Mouse (Mus musculus): Measurements from ENCODE around the gene Cog3. TPM values are rescaled to one million over a fixed set of nuclear protein-coding genes. Genes with fewer than 3 reads are reported as not detected.
"Not testable (repeated sequence)": the region's sequence is repeated elsewhere in the genome, so short reads cannot be mapped to it uniquely, and the experiment has no call there.

Cog3 gene
- total RNA-seq (2014; fragmentation: Nextera tagmentation) (17.4 and 21.1 TPM in 2 replicates), total RNA-seq (2017) (26.1 and 30.3 TPM in 2 replicates)

GRCm38 (mm10) chr14:75753991-75754817, at the start of gene Cog3:
TSS of gene Cog3 (minus strand) at chr14:75754517.
- ATAC-seq (replicated peaks; ENCODE audit: poor library complexity, severe bottlenecking): peak; percentile 93

- no peak for ATAC-seq (replicated peaks; ENCODE audit: poor library complexity, severe bottlenecking)
Observed at GRCm38 (mm10) chr14:75797769-75798386, 43.6 kb upstream of the Cog3 start.

GRCm38 (mm10) chr14:75795918-75796317, 41.6 kb upstream of the Cog3 start:
- no peak for ATAC-seq (replicated peaks; ENCODE audit: poor library complexity, severe bottlenecking)

- ATAC-seq (replicated peaks; ENCODE audit: poor library complexity, severe bottlenecking): no peak
Observed at GRCm38 (mm10) chr14:75794726-75795125, 40.4 kb upstream of the Cog3 start.

- no peak for ATAC-seq (replicated peaks; ENCODE audit: poor library complexity, severe bottlenecking)
Observed at GRCm38 (mm10) chr14:75794324-75794723, 40.0 kb upstream of the Cog3 start.

GRCm38 (mm10) chr14:75793110-75793509, 38.8 kb upstream of the Cog3 start:
- ATAC-seq (replicated peaks; ENCODE audit: poor library complexity, severe bottlenecking): no peak

- ATAC-seq (replicated peaks; ENCODE audit: poor library complexity, severe bottlenecking): no peak
Observed at GRCm38 (mm10) chr14:75791372-75791771, 37.1 kb upstream of the Cog3 start.

GRCm38 (mm10) chr14:75790411-75790996, 36.2 kb upstream of the Cog3 start:
- peak; percentile 15; the same call in 1 of the 2 replicates for ATAC-seq (replicated peaks; ENCODE audit: poor library complexity, severe bottlenecking)

- ATAC-seq (replicated peaks; ENCODE audit: poor library complexity, severe bottlenecking): no peak
Observed at GRCm38 (mm10) chr14:75789291-75789690, 35.0 kb upstream of the Cog3 start.

GRCm38 (mm10) chr14:75787794-75788175, 33.5 kb upstream of the Cog3 start:
- ATAC-seq (replicated peaks; ENCODE audit: poor library complexity, severe bottlenecking): no peak

GRCm38 (mm10) chr14:75786868-75787793, 32.8 kb upstream of the Cog3 start, which contains the start of gene Slc25a30:
TSS of gene Slc25a30 (minus strand) at chr14:75787037.
- peak; percentile 94 for ATAC-seq (replicated peaks; ENCODE audit: poor library complexity, severe bottlenecking)

GRCm38 (mm10) chr14:75786424-75786867, 32.1 kb upstream of the Cog3 start:
- peak; percentile 47 for ATAC-seq (replicated peaks; ENCODE audit: poor library complexity, severe bottlenecking)

GRCm38 (mm10) chr14:75779913-75780312, 25.6 kb upstream of the Cog3 start:
- no peak for ATAC-seq (replicated peaks; ENCODE audit: poor library complexity, severe bottlenecking)

GRCm38 (mm10) chr14:75776637-75777036, 22.3 kb upstream of the Cog3 start:
- no peak for ATAC-seq (replicated peaks; ENCODE audit: poor library complexity, severe bottlenecking)

GRCm38 (mm10) chr14:75773431-75773830, 19.1 kb upstream of the Cog3 start:
- ATAC-seq (replicated peaks; ENCODE audit: poor library complexity, severe bottlenecking): no peak

GRCm38 (mm10) chr14:75772407-75772806, 18.1 kb upstream of the Cog3 start:
- not testable (repeated sequence) for ATAC-seq (replicated peaks; ENCODE audit: poor library complexity, severe bottlenecking)

GRCm38 (mm10) chr14:75771101-75771501, 16.8 kb upstream of the Cog3 start:
- ATAC-seq (replicated peaks; ENCODE audit: poor library complexity, severe bottlenecking): no peak

- no peak for ATAC-seq (replicated peaks; ENCODE audit: poor library complexity, severe bottlenecking)
Observed at GRCm38 (mm10) chr14:75769334-75769733, 15.0 kb upstream of the Cog3 start.

GRCm38 (mm10) chr14:75768275-75768608, 13.9 kb upstream of the Cog3 start:
- ATAC-seq (replicated peaks; ENCODE audit: poor library complexity, severe bottlenecking): no peak
